Mouse (Mus musculus): Measurements from ENCODE around the gene Col27a1. TPM values are rescaled to one million over a fixed set of nuclear protein-coding genes. Genes with fewer than 3 reads are reported as not detected.

Gene Col27a1
- polyA plus RNA-seq, 1 experiment from 2014 or later, result 26.1 TPM

DNA sequence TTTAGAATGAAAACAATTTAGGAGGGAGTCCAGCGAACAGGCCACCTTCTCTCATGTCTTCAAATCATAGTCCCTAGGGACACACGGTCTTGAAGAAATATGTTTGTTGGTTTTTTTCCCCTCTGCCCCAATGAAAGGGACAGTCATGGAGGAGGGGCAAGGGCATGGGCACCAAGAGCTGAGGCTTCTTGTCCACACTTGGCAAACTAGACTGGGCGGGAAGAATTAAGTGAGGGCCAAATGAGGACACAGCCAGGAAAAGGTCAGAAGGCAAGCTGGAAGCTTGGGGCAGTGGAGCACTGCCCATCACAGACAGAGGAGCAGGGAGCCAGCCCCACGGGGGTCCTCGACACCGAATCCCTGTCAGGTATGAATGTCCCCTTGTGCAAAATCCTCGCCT is 9.9 kb upstream of the Col27a1 start:
- Histone ChIP-seq H3K4me3 (no peak overlapping the region), H3K9me3 (no peaks in the 10 kb centered on the region), H3K27me3 (no peaks in the 10 kb centered on the region), H3K9ac (no peak overlapping the region), H3K27ac (no peak overlapping the region), H3K36me3 (no peaks in the 10 kb centered on the region), H3K4me2 (no peak overlapping the region), H3K4me1 (0 out of 2 replicates have a peak, but pooled peaks cover 3% of the 10 kb centered on the region)
- ATAC-seq (ENCODE audit: insufficient number of reproducible peaks, insufficient read depth, low FRiP score, low TSS enrichment, low read depth), result no peak
- WGBS, result 80% methylated on average over 7 of the region's 7 CpGs

DNA sequence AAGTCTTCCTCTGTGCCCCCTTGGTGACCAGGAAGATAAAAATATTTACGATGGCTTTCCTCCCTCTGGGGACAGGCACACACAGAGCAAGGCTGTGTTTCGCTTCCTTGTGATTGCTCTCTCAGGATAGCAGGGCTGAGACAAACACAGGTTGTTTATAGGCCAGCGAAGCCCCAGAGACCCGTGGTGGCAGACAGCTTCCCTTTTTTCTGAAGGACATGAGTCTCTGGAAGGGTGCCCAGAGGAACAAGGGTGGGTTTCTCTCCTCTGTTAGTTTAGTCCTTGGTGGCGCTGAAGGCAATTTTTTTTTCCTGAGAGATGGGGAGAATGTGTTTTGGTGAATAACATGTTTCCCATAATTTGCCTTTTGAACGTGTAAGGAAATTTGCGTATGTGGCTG is 8.2 kb upstream of the Col27a1 start:
- ATAC-seq (ENCODE audit: insufficient number of reproducible peaks, insufficient read depth, low FRiP score, low TSS enrichment, low read depth), result no peak
- WGBS, result 69% methylated on average over 7 of the region's 7 CpGs
- Histone ChIP-seq H3K36me3 (no peaks in the 10 kb centered on the region), H3K9me3 (no peaks in the 10 kb centered on the region), H3K4me2 (no peak overlapping the region), H3K27me3 (no peaks in the 10 kb centered on the region), H3K27ac (no peak overlapping the region), H3K4me3 (no peak overlapping the region), H3K4me1 (0 out of 2 replicates have a peak, but pooled peaks cover 3% of the 10 kb centered on the region), H3K9ac (no peak overlapping the region)

DNA sequence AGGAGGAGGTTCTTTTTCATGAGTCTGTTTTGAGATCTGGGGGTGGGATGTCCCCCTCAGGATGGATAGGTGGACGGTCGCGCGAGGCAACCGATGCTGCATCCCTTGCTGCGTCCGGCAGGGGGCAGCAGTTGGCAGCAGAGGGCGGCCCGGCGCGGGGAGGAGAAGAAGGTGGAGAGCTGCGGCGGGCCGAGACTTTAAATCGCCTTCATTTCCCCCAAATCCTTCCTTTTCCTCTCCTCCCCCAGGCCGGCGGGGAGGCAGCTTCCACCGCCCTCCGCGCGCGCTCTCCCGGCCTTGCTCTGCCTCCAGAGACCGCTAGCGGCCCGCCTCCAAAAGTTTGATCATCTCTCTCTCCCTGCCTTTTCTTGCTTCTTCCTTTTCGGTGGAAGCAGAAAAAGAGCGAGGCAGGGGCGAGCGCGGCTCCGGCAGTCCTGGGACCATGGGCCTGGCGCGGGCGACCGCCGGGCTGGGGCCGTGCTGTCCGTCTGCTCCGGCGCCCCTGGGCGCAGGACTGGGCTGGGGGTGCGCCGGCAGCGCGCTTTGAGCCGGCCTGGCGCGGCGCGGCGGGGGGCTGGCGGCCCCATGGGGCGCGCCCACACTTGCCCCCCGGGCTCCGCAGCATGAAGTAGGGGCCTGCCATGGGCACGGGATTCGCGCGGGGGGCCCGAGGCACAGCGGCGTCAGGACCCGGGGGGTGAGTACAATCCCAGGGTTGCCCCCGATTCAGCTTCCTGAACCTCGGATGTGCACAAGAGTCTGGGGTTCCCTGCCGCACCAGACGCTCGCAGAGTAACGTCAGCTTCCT is 1.6 kb downstream of the Col27a1 start:
- Histone ChIP-seq H3K36me3 (peaks cover 6% of the 10 kb centered on the region; the same call in 1 of the 2 replicates), H3K27me3 (peaks cover 18% of the 10 kb centered on the region; the same call in 1 of the 2 replicates), H3K9ac (peak overlapping the region; percentile 95), H3K4me1 (peaks cover 56% of the 10 kb centered on the region), H3K27ac (peak overlapping the region; percentile 83), H3K4me3 (peak overlapping the region; percentile 84), H3K9me3 (no peaks in the 10 kb centered on the region), H3K4me2 (peak overlapping the region; percentile 98)
- WGBS, result under 1% methylated on average over 70 of the region's 71 CpGs
- 0 out of 2 replicates have a peak, but pooled peaks have one; percentile 26 for ATAC-seq (ENCODE audit: insufficient number of reproducible peaks, insufficient read depth, low FRiP score, low TSS enrichment, low read depth)

DNA sequence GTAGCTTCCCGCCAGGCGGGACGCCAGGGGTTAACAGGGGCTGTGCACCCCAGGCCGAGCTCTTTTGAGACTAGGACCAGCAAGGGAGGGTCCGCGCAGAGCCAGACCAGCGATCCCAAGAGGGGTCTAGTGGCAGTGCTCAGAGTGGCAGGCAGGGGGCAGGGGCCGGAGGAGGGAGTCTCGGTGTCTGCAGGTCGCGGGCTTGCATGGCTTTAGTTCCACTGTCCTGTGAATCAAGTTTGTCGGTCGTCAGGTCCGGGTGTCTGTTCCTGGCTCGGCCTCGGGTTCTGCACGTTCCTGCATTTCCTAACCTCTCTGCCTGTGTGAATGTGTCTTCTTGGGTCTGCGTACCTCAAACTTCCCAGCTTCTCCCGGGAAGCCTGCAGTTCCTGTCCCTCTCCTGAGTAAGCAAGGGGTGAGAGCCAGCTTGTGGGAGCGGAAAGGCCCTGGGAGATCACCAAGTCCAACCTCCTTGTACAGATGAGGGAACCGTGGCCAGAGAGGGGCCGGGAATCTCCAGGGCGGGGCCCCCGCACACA is 2.3 kb downstream of the Col27a1 start:
- WGBS, result 2% methylated on average over 24 of the region's 24 CpGs
- peaks cover 60% of the 10 kb centered on the region for H3K4me1 ChIP-seq

DNA sequence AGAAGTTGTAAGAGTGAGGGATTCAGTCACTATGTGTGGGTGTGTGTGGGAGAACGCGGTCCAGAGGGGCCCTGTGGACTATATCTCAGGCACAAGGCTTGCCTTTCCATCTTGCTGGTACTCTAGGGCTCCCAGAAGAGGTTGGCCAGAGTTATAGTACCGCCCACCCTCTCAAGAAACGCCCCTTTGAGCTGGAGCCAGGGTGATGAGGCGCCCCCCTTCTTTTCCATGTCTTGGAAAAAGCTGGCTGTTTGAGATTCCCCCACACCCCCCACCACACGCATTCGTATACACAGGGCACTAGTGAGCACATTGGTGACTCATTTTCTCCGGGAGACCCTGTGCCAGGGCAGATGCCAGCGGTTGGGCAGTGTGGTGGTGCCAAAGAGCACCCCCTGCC is 2.8 kb downstream of the Col27a1 start:
- ATAC-seq (ENCODE audit: insufficient number of reproducible peaks, insufficient read depth, low FRiP score, low TSS enrichment, low read depth), result peak; percentile 22; the same call in 1 of the 2 replicates
- H3K4me1 ChIP-seq, result peaks cover 60% of the 10 kb centered on the region
- WGBS, result 20% methylated on average over 9 of the region's 9 CpGs

More for the DNA sequence above, 2.3 kb downstream of the Col27a1 start:
- peak overlapping the region; percentile 84 for H3K4me3 ChIP-seq
- H3K36me3 ChIP-seq, result peaks cover 11% of the 10 kb centered on the region
- no peaks in the 10 kb centered on the region for H3K9me3 ChIP-seq
- peaks cover 18% of the 10 kb centered on the region; the same call in 1 of the 2 replicates for H3K27me3 ChIP-seq
- H3K9ac ChIP-seq, result peak overlapping the region; percentile 95
- H3K4me2 ChIP-seq, result peak overlapping the region; percentile 98
- H3K27ac ChIP-seq, result peak overlapping the region; percentile 83
- 0 out of 2 replicates have a peak, but pooled peaks have one; percentile 44 for ATAC-seq (ENCODE audit: insufficient number of reproducible peaks, insufficient read depth, low FRiP score, low TSS enrichment, low read depth)

DNA sequence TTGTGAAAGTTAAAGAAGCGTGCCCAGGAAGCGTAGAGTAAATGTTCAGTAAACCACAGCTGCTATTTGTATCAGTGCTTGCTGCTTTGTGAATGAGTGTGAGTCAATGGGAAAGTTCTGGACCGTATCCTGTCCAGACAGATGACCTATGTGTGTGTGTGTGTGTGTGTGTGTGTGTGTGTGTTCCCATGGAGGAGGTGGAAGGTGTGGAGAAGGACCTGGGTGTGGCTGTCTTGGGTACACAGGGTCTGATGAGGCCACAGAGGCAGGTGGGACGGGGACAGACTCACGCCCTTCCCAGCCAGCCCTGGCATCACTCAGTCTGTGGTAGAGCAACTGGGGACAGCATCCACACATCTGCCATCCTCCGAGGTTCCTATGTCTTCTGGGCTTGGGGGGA is 3.7 kb downstream of the Col27a1 start:
- Histone ChIP-seq H3K4me1 (peaks cover 67% of the 10 kb centered on the region), H3K4me3 (peak overlapping the region; percentile 84; the same call in 1 of the 2 replicates), H3K36me3 (peaks cover 24% of the 10 kb centered on the region), H3K9ac (peak overlapping the region; percentile 95), H3K27ac (no peak overlapping the region), H3K27me3 (peaks cover 14% of the 10 kb centered on the region; the same call in 1 of the 2 replicates), H3K9me3 (no peaks in the 10 kb centered on the region), H3K4me2 (peak overlapping the region; percentile 98)
- ATAC-seq (ENCODE audit: insufficient number of reproducible peaks, insufficient read depth, low FRiP score, low TSS enrichment, low read depth), result no peak
- 74% methylated on average over 6 of the region's 6 CpGs for WGBS

More for the DNA sequence above, 2.8 kb downstream of the Col27a1 start:
- peak overlapping the region; percentile 98 for H3K4me2 ChIP-seq
- H3K27me3 ChIP-seq, result peaks cover 18% of the 10 kb centered on the region; the same call in 1 of the 2 replicates
- peak overlapping the region; percentile 83 for H3K27ac ChIP-seq
- H3K4me3 ChIP-seq, result peak overlapping the region; percentile 84
- no peaks in the 10 kb centered on the region for H3K9me3 ChIP-seq
- peak overlapping the region; percentile 95 for H3K9ac ChIP-seq
- peaks cover 15% of the 10 kb centered on the region for H3K36me3 ChIP-seq

DNA sequence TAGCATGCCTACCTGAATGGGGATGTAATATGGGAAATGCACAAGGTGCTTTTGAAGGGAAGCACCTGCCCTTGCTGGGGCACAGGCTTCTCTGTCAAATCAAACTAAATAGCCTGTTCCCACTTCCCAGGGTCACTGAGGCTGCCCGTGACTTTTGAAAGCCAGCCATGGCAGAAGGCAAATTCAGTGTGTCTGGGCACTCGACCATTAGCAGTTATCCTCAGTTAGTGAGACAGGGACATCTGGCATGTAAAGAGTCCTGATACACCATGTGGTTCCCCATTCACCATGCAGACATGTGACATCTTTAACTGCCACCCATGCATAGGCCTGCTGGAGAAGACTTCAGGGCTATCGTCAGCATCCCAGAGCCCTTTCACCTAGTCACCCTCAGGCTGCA is 5.3 kb downstream of the Col27a1 start:
- Histone ChIP-seq H3K9me3 (no peaks in the 10 kb centered on the region), H3K36me3 (peaks cover 39% of the 10 kb centered on the region), H3K4me2 (no peak overlapping the region), H3K9ac (no peak overlapping the region), H3K27me3 (peaks cover 6% of the 10 kb centered on the region; the same call in 1 of the 2 replicates), H3K4me3 (no peak overlapping the region), H3K4me1 (peaks cover 58% of the 10 kb centered on the region), H3K27ac (no peak overlapping the region)
- no peak for ATAC-seq (ENCODE audit: insufficient number of reproducible peaks, insufficient read depth, low FRiP score, low TSS enrichment, low read depth)
- WGBS, result 86% methylated on average over 3 of the region's 3 CpGs

DNA sequence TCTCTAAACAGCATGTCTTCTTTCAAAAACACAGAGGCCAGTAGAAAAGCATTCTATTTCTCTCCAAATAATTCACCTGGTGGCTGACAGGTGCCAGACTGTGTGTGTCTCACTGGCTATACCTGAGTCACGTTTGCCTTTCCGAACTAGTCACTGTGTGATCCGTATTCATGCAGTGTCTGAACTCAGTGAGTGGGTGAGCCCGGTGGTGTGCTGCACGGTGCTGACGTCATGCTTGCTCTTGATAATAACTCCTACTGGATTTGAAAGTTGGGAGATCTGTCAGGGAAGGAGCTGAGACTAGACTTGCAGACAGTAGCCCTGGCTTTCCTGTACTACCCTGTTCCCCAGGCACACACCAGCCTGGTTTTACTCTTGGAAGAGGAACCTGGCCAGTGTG is 5.8 kb downstream of the Col27a1 start:
- no peak overlapping the region for H3K4me2 ChIP-seq
- H3K27me3 ChIP-seq, result 0 out of 2 replicates have a peak, but pooled peaks cover under 1% of the 10 kb centered on the region
- peaks cover 52% of the 10 kb centered on the region for H3K4me1 ChIP-seq
- no peak overlapping the region for H3K9ac ChIP-seq
- no peak overlapping the region for H3K27ac ChIP-seq
- no peaks in the 10 kb centered on the region for H3K9me3 ChIP-seq
- H3K36me3 ChIP-seq, result peaks cover 45% of the 10 kb centered on the region
- 86% methylated on average over 6 of the region's 6 CpGs for WGBS
- no peak for ATAC-seq (ENCODE audit: insufficient number of reproducible peaks, insufficient read depth, low FRiP score, low TSS enrichment, low read depth)
- H3K4me3 ChIP-seq, result no peak overlapping the region

DNA sequence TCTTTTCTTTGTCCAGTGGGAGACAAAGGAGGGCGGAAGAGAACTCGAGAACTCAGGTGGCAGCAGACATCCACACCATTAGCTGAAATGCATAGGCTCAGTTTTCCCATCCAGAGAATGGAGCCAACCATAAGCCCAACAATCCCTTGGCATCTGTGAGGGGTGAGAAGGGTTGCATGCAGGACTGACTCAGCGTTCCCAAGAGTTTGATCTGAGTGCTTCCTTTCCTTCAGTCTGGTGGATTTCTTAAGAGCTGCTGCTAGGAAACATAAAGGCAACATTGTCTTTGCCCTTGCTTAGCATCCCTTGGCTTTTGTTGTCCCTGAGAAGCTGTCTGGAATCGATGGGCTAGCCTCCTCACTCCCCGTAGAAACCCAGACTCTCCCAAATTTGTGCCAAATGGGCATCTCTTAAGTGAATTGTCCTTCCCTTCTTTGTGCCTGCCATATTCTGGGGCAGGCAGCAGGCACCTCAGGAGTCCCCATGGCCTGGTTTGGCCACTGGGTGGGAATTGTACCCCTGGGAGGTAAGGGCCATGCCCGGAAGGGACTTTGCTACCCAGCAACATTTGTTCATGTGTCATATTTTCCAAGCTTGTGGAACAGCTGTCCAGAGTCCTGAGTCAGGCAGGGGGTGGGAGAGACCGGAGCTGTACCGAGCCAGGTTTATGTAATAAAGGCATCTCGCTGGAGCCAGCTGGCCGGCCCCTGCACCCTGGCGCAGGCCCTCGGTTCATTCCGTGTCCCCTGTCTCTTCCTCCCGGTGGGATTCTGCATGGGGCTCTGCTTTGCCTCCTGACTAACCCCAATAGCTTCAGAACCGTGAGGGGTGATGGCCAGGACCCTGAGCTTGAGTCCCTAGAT is 7.5 kb downstream of the Col27a1 start:
- peaks cover 62% of the 10 kb centered on the region for H3K36me3 ChIP-seq
- 83% methylated on average over 15 of the region's 15 CpGs for WGBS
- H3K4me3 ChIP-seq, result no peak overlapping the region
- H3K9ac ChIP-seq, result no peak overlapping the region
- no peaks in the 10 kb centered on the region for H3K27me3 ChIP-seq
- no peaks in the 10 kb centered on the region for H3K9me3 ChIP-seq
- H3K4me2 ChIP-seq, result no peak overlapping the region
- peaks cover 55% of the 10 kb centered on the region for H3K4me1 ChIP-seq
- H3K27ac ChIP-seq, result no peak overlapping the region
- ATAC-seq (ENCODE audit: insufficient number of reproducible peaks, insufficient read depth, low FRiP score, low TSS enrichment, low read depth), result no peak

DNA sequence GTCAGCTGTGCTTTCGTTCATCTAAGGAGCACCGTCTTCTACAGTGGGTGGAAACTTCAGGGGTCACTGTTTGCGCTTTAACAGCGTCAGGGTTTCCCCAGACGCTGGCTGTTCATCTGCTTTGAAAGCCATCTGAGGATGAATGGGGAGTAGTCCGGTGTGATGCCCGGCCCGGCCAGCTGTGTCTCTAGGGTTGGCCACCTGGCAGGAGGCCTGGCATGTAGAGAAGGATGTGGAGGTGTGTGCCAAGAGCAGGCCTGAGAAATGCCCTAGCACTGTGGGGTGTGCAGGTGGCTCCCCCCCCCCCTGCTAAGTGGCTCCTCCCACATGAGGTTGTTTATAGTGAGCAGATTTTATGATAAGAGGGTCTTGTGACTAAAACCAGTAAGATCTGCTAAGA is 8.4 kb downstream of the Col27a1 start:
- peaks cover 55% of the 10 kb centered on the region for H3K4me1 ChIP-seq

DNA sequence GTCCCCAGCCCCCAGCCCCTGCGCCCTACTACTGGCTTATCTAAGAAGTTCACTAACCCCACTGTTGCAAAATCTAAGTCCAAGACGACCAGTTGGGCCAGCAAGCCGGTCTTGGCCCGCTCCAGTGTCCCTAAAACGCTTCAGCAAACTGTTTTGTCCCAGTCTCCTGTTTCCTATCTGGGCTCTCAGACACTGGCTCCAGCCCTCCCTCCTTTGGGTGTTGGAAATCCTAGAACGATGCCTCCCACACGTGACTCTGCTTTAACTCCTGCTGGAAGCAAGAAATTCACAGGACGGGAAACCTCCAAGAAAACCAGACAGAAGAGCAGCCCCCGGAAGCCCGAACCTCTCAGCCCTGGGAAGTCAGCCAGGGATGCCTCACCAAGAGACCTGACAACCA is 11.6 kb downstream of the Col27a1 start:
- H3K9me3 ChIP-seq, result no peaks in the 10 kb centered on the region
- no peak for ATAC-seq (ENCODE audit: insufficient number of reproducible peaks, insufficient read depth, low FRiP score, low TSS enrichment, low read depth)
- H3K27ac ChIP-seq, result no peak overlapping the region
- H3K4me2 ChIP-seq, result no peak overlapping the region
- WGBS, result 69% methylated on average over 10 of the region's 10 CpGs
- H3K4me3 ChIP-seq, result no peak overlapping the region
- no peaks in the 10 kb centered on the region for H3K27me3 ChIP-seq
- peaks cover 76% of the 10 kb centered on the region for H3K36me3 ChIP-seq
- H3K4me1 ChIP-seq, result peaks cover 58% of the 10 kb centered on the region
- no peak overlapping the region for H3K9ac ChIP-seq

More for the DNA sequence above, 8.4 kb downstream of the Col27a1 start:
- no peaks in the 10 kb centered on the region for H3K27me3 ChIP-seq
- H3K9me3 ChIP-seq, result no peaks in the 10 kb centered on the region
- H3K4me2 ChIP-seq, result no peak overlapping the region
- no peak for ATAC-seq (ENCODE audit: insufficient number of reproducible peaks, insufficient read depth, low FRiP score, low TSS enrichment, low read depth)
- 75% methylated on average over 8 of the region's 8 CpGs for WGBS
- peaks cover 65% of the 10 kb centered on the region for H3K36me3 ChIP-seq
- H3K9ac ChIP-seq, result no peak overlapping the region
- no peak overlapping the region for H3K4me3 ChIP-seq
- no peak overlapping the region for H3K27ac ChIP-seq
